Mouse (Mus musculus) stomach, embryonic 15.5 days (tissue): Measurements from ENCODE around the gene Btbd35f2. TPM values are rescaled to one million over a fixed set of nuclear protein-coding genes. Genes with fewer than 3 reads are reported as not detected.
"Not testable (repeated sequence)": the region's sequence is repeated elsewhere in the genome, so short reads cannot be mapped to it uniquely, and the experiment has no call there.

ENCODE experiments used
- ATAC-seq: fragments of 200-750 bp; cut with Nextera tagmentation; 2 replicates; pipeline ENCODE4 v1.8.0; 2017; ENCODE audit warnings: low read depth, moderate number of reproducible peaks, moderate TSS enrichment; ENCODE audit not compliant: insufficient read depth, low FRiP score
- H3K27ac ChIP-seq: fragments of 300-500 bp; sonication (generic); 2 replicates; pipeline ENCODE4 v1.5.1; 2015; ENCODE audit warnings: mild to moderate bottlenecking, inconsistent platforms
- H3K27me3 ChIP-seq: fragments of 300-500 bp; sonication (generic); replicated peaks from 2 replicates; pipeline ENCODE4 v1.6.1; 2015; ENCODE audit warnings: inconsistent platforms
- H3K36me3 ChIP-seq: fragments of 300-500 bp; sonication (generic); 2 replicates; pipeline ENCODE4 v1.6.1; 2015; ENCODE audit warnings: inconsistent platforms
- H3K4me1 ChIP-seq: fragments of 300-500 bp; sonication (generic); 2 replicates; pipeline ENCODE4 v1.6.1; 2015; ENCODE audit warnings: inconsistent platforms
- H3K4me2 ChIP-seq: fragments of 300-500 bp; sonication (generic); 2 replicates; pipeline ENCODE4 v1.6.1; 2015; ENCODE audit warnings: mild to moderate bottlenecking, inconsistent platforms
- H3K4me3 ChIP-seq: fragments of 300-500 bp; sonication (generic); replicated peaks from 2 replicates; pipeline ENCODE4 v1.5.1; 2015; ENCODE audit warnings: inconsistent platforms
- H3K9ac ChIP-seq: fragments of 300-500 bp; sonication (generic); 2 replicates; pipeline ENCODE4 v1.6.1; 2015; ENCODE audit warnings: inconsistent platforms
- H3K9me3 ChIP-seq: fragments of 300-500 bp; sonication (generic); 2 replicates; pipeline ENCODE4 v1.6.1; 2016; ENCODE audit warnings: inconsistent platforms
- WGBS: fragments of 180-500 bp; shearing (Covaris S2); methylation state at CpG from one replicate; pipeline ENCODE4 v1.1.7; 2015; 5-methylcytosine and 5-hydroxymethylcytosine counted together
- polyA plus RNA-seq: library from polyadenylated mRNA; unstranded; fragments of >200 nt; fragmentation: Nextera tagmentation; extraction: Ambion mirVana; gene quantifications from 2 replicates; pipeline ENCODE4 v1.2.1, GENCODE M21; 2015

Btbd35f2 gene
- not detected in 2 replicates for polyA plus RNA-seq

- H3K4me1 ChIP-seq, ATAC-seq, H3K4me3 ChIP-seq, H3K4me2 ChIP-seq, H3K27me3 ChIP-seq, H3K9me3 ChIP-seq, H3K9ac ChIP-seq, H3K36me3 ChIP-seq, H3K27ac ChIP-seq: not testable (repeated sequence)
- no CpG with 5 or more reads among the region's 3 CpGs for WGBS
Measured at GRCm38 (mm10) chrX:32278094-32278493, at the start of gene Btbd35f2. Gene Btbd35f2, plus strand, starts transcription at chrX:32278394.

Other genes starting within 250 kb of the Btbd35f2 start
- not detected in 2 replicates for gene Btbd35f22, start 230.6 kb upstream of the Btbd35f2 start, polyA plus RNA-seq